Mouse (Mus musculus) lung, adult 2 months (tissue): ENCODE measurements around the gene Chic1.

ENCODE experiments used
- CTCF ChIP-seq: fragments of 200-500 bp; IDR thresholded peaks from 2 replicates; pipeline ENCODE4 v1.5.1; 2011; ENCODE audit warnings: mild to moderate bottlenecking, low read length, control low read depth; ENCODE audit not compliant: insufficient read depth
- POLR2A ChIP-seq: fragments of 200-500 bp; IDR thresholded peaks from 2 replicates; pipeline ENCODE4 v1.6.1; 2011; ENCODE audit warnings: low read depth, mild to moderate bottlenecking, control low read depth, low read length, borderline replicate concordance; ENCODE audit errors: extremely low read depth

- no peak for TF ChIP-seq POLR2A
- no peak for TF ChIP-seq CTCF
Measured at GRCm38 (mm10) chrX:103331125-103331858, 25.0 kb upstream of the Chic1 start.
